Mouse (Mus musculus): ENCODE results near the gene Tiam1. TPM values are rescaled to one million over a fixed set of nuclear protein-coding genes. Genes with fewer than 3 reads are reported as not detected.

Tiam1 gene
- polyA plus RNA-seq, 1 experiment from 2014 or later: 31.0 TPM

- ATAC-seq (ENCODE audit: low read depth): peak; percentile 63; the same call in 1 of the 2 replicates
- Histone ChIP-seq H3K4me2 (ENCODE audit: low read depth, low read length) (no peak overlapping the region), H3K36me3 (ENCODE audit: control insufficient read depth, insufficient read depth, low read length) (no peaks in the 10 kb centered on the region), H3K27me3 (replicated peaks; ENCODE audit: control insufficient read depth, insufficient read depth, low read length) (no peaks in the 10 kb centered on the region), H3K4me1 (ENCODE audit: control insufficient read depth, insufficient read depth, low read length) (0 out of 2 replicates have a peak, but pooled peaks cover 4% of the 10 kb centered on the region), H3K4me3 (ENCODE audit: low read depth, low read length) (no peak overlapping the region), H3K27ac (replicated peaks; ENCODE audit: low read depth, low read length) (no peak overlapping the region; the same call in 1 of the 2 replicates), H3K9me3 (ENCODE audit: control insufficient read depth, low read length) (no peaks in the 10 kb centered on the region), H3K9ac (ENCODE audit: low read depth, low read length) (no peak overlapping the region)
- 28% methylated on average over 7 of the region's 7 CpGs for WGBS
- DNase-seq (ENCODE audit: low spot score): peak; percentile 61
These were observed 11.5 kb upstream of the Tiam1 start for GRCm38 (mm10) chr16:90155080-90155479.

- whole genome bisulfite sequencing: 77% methylated on average over 6 of the region's 6 CpGs
- Histone ChIP-seq H3K4me1 (ENCODE audit: control insufficient read depth, insufficient read depth, low read length) (0 out of 2 replicates have a peak, but pooled peaks cover 4% of the 10 kb centered on the region), H3K27me3 (replicated peaks; ENCODE audit: control insufficient read depth, insufficient read depth, low read length) (no peaks in the 10 kb centered on the region), H3K36me3 (ENCODE audit: control insufficient read depth, insufficient read depth, low read length) (no peaks in the 10 kb centered on the region), H3K27ac (replicated peaks; ENCODE audit: low read depth, low read length) (0 out of 2 replicates have a peak overlapping the region, but pooled peaks have one; percentile 39), H3K4me2 (ENCODE audit: low read depth, low read length) (no peak overlapping the region), H3K9me3 (ENCODE audit: control insufficient read depth, low read length) (no peaks in the 10 kb centered on the region), H3K9ac (ENCODE audit: low read depth, low read length) (no peak overlapping the region), H3K4me3 (ENCODE audit: low read depth, low read length) (no peak overlapping the region)
- peak; percentile 64 for DNase-seq (ENCODE audit: low spot score)
- ATAC-seq (ENCODE audit: low read depth): peak; percentile 58
These were observed 7.3 kb upstream of the Tiam1 start for GRCm38 (mm10) chr16:90150820-90151219.

- no peaks in the 10 kb centered on the region for H3K36me3 ChIP-seq (ENCODE audit: control insufficient read depth, insufficient read depth, low read length)
- H3K9ac ChIP-seq (ENCODE audit: low read depth, low read length): no peak overlapping the region
- H3K27ac ChIP-seq (replicated peaks; ENCODE audit: low read depth, low read length): peak overlapping the region; percentile 39; the same call in 1 of the 2 replicates
- no peak for DNase-seq (ENCODE audit: low spot score)
- ATAC-seq (ENCODE audit: low read depth): no peak
- no peaks in the 10 kb centered on the region for H3K27me3 ChIP-seq (replicated peaks; ENCODE audit: control insufficient read depth, insufficient read depth, low read length)
- 57% methylated on average over 7 of the region's 7 CpGs for WGBS
- H3K4me3 ChIP-seq (ENCODE audit: low read depth, low read length): no peak overlapping the region
- no peaks in the 10 kb centered on the region for H3K9me3 ChIP-seq (ENCODE audit: control insufficient read depth, low read length)
- H3K4me1 ChIP-seq (ENCODE audit: control insufficient read depth, insufficient read depth, low read length): 0 out of 2 replicates have a peak, but pooled peaks cover 4% of the 10 kb centered on the region
- no peak overlapping the region for H3K4me2 ChIP-seq (ENCODE audit: low read depth, low read length)
These were observed 6.6 kb upstream of the Tiam1 start for GRCm38 (mm10) chr16:90150126-90150525.

- Histone ChIP-seq H3K9ac (ENCODE audit: low read depth, low read length) (no peak overlapping the region), H3K4me2 (ENCODE audit: low read depth, low read length) (peak overlapping the region; percentile 23; the same call in 1 of the 2 replicates), H3K27me3 (replicated peaks; ENCODE audit: control insufficient read depth, insufficient read depth, low read length) (no peaks in the 10 kb centered on the region), H3K9me3 (ENCODE audit: control insufficient read depth, low read length) (no peaks in the 10 kb centered on the region), H3K4me1 (ENCODE audit: control insufficient read depth, insufficient read depth, low read length) (peaks cover 5% of the 10 kb centered on the region), H3K27ac (replicated peaks; ENCODE audit: low read depth, low read length) (no peak overlapping the region; the same call in 1 of the 2 replicates), H3K4me3 (ENCODE audit: low read depth, low read length) (no peak overlapping the region), H3K36me3 (ENCODE audit: control insufficient read depth, insufficient read depth, low read length) (no peaks in the 10 kb centered on the region)
- ATAC-seq (ENCODE audit: low read depth): 0 out of 2 replicates have a peak, but pooled peaks have one; percentile 36
- WGBS: 67% methylated on average over 9 of the region's 9 CpGs
- DNase-seq (ENCODE audit: low spot score): peak; percentile 39
These were observed 5.8 kb upstream of the Tiam1 start for GRCm38 (mm10) chr16:90149335-90149734.

GRCm38 (mm10) chr16:90145244-90145643, 1.7 kb upstream of the Tiam1 start:
- Histone ChIP-seq H3K4me2 (ENCODE audit: low read depth, low read length) (no peak overlapping the region), H3K4me3 (ENCODE audit: low read depth, low read length) (no peak overlapping the region), H3K27me3 (replicated peaks; ENCODE audit: control insufficient read depth, insufficient read depth, low read length) (no peaks in the 10 kb centered on the region), H3K9me3 (ENCODE audit: control insufficient read depth, low read length) (no peaks in the 10 kb centered on the region), H3K9ac (ENCODE audit: low read depth, low read length) (no peak overlapping the region), H3K36me3 (ENCODE audit: control insufficient read depth, insufficient read depth, low read length) (no peaks in the 10 kb centered on the region), H3K27ac (replicated peaks; ENCODE audit: low read depth, low read length) (no peak overlapping the region), H3K4me1 (ENCODE audit: control insufficient read depth, insufficient read depth, low read length) (peaks cover 12% of the 10 kb centered on the region)
- 83% methylated on average over 1 of the region's 1 CpGs for WGBS
- DNase-seq (ENCODE audit: low spot score) (no peak), ATAC-seq (ENCODE audit: low read depth) (no peak)

- Histone ChIP-seq H3K36me3 (ENCODE audit: control insufficient read depth, insufficient read depth, low read length) (no peaks in the 10 kb centered on the region), H3K27me3 (replicated peaks; ENCODE audit: control insufficient read depth, insufficient read depth, low read length) (no peaks in the 10 kb centered on the region), H3K4me2 (ENCODE audit: low read depth, low read length) (peak overlapping the region; percentile 98), H3K4me1 (ENCODE audit: control insufficient read depth, insufficient read depth, low read length) (peaks cover 19% of the 10 kb centered on the region), H3K4me3 (ENCODE audit: low read depth, low read length) (peak overlapping the region; percentile 63), H3K27ac (replicated peaks; ENCODE audit: low read depth, low read length) (0 out of 2 replicates have a peak overlapping the region, but pooled peaks have one; percentile 92), H3K9ac (ENCODE audit: low read depth, low read length) (peak overlapping the region; percentile 83), H3K9me3 (ENCODE audit: control insufficient read depth, low read length) (no peaks in the 10 kb centered on the region)
- WGBS: 12% methylated on average over 13 of the region's 13 CpGs
- ATAC-seq (ENCODE audit: low read depth) (no peak), DNase-seq (ENCODE audit: low spot score) (no peak)
These were observed 972 bp upstream of the Tiam1 start for GRCm38 (mm10) chr16:90144541-90144940.

GRCm38 (mm10) chr16:90143416-90143759, 181 bp downstream of the Tiam1 start:
- H3K9me3 ChIP-seq (ENCODE audit: control insufficient read depth, low read length): no peaks in the 10 kb centered on the region
- H3K4me2 ChIP-seq (ENCODE audit: low read depth, low read length): peak overlapping the region; percentile 98
- ATAC-seq (ENCODE audit: low read depth): peak; percentile 38
- H3K36me3 ChIP-seq (ENCODE audit: control insufficient read depth, insufficient read depth, low read length): no peaks in the 10 kb centered on the region
- H3K9ac ChIP-seq (ENCODE audit: low read depth, low read length): peak overlapping the region; percentile 83
- under 1% methylated on average over 17 of the region's 21 CpGs for WGBS
- no peak for DNase-seq (ENCODE audit: low spot score)
- H3K27ac ChIP-seq (replicated peaks; ENCODE audit: low read depth, low read length): peak overlapping the region; percentile 83
- no peaks in the 10 kb centered on the region for H3K27me3 ChIP-seq (replicated peaks; ENCODE audit: control insufficient read depth, insufficient read depth, low read length)
- peaks cover 20% of the 10 kb centered on the region for H3K4me1 ChIP-seq (ENCODE audit: control insufficient read depth, insufficient read depth, low read length)
- peak overlapping the region; percentile 63 for H3K4me3 ChIP-seq (ENCODE audit: low read depth, low read length)

- peak; percentile 53 for DNase-seq (ENCODE audit: low spot score)
- H3K27me3 ChIP-seq (replicated peaks; ENCODE audit: control insufficient read depth, insufficient read depth, low read length): no peaks in the 10 kb centered on the region
- H3K27ac ChIP-seq (replicated peaks; ENCODE audit: low read depth, low read length): peak overlapping the region; percentile 83
- peak overlapping the region; percentile 98 for H3K4me2 ChIP-seq (ENCODE audit: low read depth, low read length)
- ATAC-seq (ENCODE audit: low read depth): no peak
- no peaks in the 10 kb centered on the region for H3K9me3 ChIP-seq (ENCODE audit: control insufficient read depth, low read length)
- peak overlapping the region; percentile 83 for H3K9ac ChIP-seq (ENCODE audit: low read depth, low read length)
- no peaks in the 10 kb centered on the region for H3K36me3 ChIP-seq (ENCODE audit: control insufficient read depth, insufficient read depth, low read length)
- peaks cover 25% of the 10 kb centered on the region for H3K4me1 ChIP-seq (ENCODE audit: control insufficient read depth, insufficient read depth, low read length)
- peak overlapping the region; percentile 63 for H3K4me3 ChIP-seq (ENCODE audit: low read depth, low read length)
- 0% methylated on average over 46 of the region's 57 CpGs for WGBS
These were observed 774 bp downstream of the Tiam1 start for GRCm38 (mm10) chr16:90142574-90143415.

Data from embryonic facial prominence, embryonic 14.5 days (tissue).